Mouse (Mus musculus) liver, embryonic 15.5 days (tissue): Measurements from ENCODE around the gene Ccdc125. TPM values are rescaled to one million over a fixed set of nuclear protein-coding genes. Genes with fewer than 3 reads are reported as not detected.

Experiments used
- ATAC-seq: fragments of 200-750 bp; cut with Nextera tagmentation; 2 replicates; pipeline ENCODE4 v1.8.0; 2017; ENCODE audit warnings: moderate number of reproducible peaks, mild to moderate bottlenecking, moderate library complexity; ENCODE audit not compliant: insufficient read depth
- H3K27ac ChIP-seq: fragments of 300-500 bp; sonication (generic); replicated peaks from 2 replicates; pipeline ENCODE4 v1.5.1; 2015; ENCODE audit warnings: mild to moderate bottlenecking, inconsistent platforms
- H3K27me3 ChIP-seq: fragments of 300-500 bp; sonication (generic); 2 replicates; pipeline ENCODE4 v1.6.1; 2015; ENCODE audit warnings: mild to moderate bottlenecking, inconsistent platforms
- H3K36me3 ChIP-seq: fragments of 300-500 bp; sonication (generic); replicated peaks from 2 replicates; pipeline ENCODE4 v1.6.1; 2015; ENCODE audit warnings: moderate library complexity, mild to moderate bottlenecking, inconsistent platforms
- H3K4me1 ChIP-seq: fragments of 300-500 bp; sonication (generic); replicated peaks from 2 replicates; pipeline ENCODE4 v1.6.1; 2015; ENCODE audit warnings: inconsistent platforms
- H3K4me2 ChIP-seq: fragments of 300-500 bp; sonication (generic); 2 replicates; pipeline ENCODE4 v1.6.1; 2015; ENCODE audit warnings: moderate library complexity, mild to moderate bottlenecking, inconsistent platforms
- H3K4me3 ChIP-seq: fragments of 300-500 bp; sonication (generic); replicated peaks from 2 replicates; pipeline ENCODE4 v1.5.1; 2015; ENCODE audit warnings: mild to moderate bottlenecking, inconsistent platforms
- H3K9ac ChIP-seq: fragments of 300-500 bp; sonication (generic); 2 replicates; pipeline ENCODE4 v1.6.1; 2015; ENCODE audit warnings: moderate library complexity, mild to moderate bottlenecking, inconsistent platforms
- H3K9me3 ChIP-seq: fragments of 300-500 bp; sonication (generic); replicated peaks from 2 replicates; pipeline ENCODE4 v1.6.1; 2016; ENCODE audit warnings: inconsistent platforms
- WGBS: fragments of 180-500 bp; shearing (Covaris S2); methylation state at CpG from one replicate; pipeline ENCODE4 v1.1.7; 2015; ENCODE audit warnings: mixed read lengths; ENCODE audit not compliant: insufficient replicate concordance; 5-methylcytosine and 5-hydroxymethylcytosine counted together
- polyA plus RNA-seq: library from polyadenylated mRNA; unstranded; fragments of >200 nt; fragmentation: Nextera tagmentation; extraction: Ambion mirVana; gene quantifications from 2 replicates; pipeline ENCODE4 v1.2.1, GENCODE M21; 2015

Ccdc125 gene
- polyA plus RNA-seq = 5.1 and 6.2 TPM in 2 replicates

DNA sequence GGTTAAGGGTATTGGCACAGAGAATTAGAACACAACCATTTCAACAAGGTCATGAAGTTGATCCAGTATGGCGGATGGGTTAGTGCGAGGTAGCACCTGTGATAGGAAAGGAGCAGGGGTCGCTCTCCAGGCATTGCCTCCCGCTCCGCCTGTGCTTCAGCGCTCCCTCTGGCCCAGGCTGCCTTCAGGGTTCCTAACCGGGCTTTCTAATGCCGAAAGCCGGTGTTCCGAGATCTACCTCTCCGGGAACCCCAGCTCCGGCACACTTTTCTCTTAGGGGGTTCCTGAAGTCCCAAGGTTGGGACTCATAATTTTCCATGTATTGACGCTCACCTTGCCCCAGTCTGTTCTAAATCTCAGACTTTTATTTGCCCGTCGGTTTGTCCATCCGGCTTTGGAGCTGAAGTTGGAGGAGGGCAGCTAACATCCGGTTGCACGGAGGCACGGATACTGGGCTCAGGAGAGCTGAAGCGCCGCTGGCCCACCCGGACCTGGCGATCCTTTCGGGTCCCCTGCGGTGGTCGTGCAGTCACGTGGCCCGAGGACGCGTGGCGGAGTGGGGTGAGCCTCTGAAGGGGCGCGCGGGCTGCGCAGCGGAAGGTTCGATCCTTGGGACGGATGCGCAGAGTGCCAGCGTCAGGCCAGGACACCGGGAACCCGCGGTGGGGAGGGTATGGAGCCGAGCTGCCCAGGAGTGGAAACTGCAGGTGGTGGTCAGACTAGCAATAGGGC, at the start of gene Ccdc125:
TSS of gene Ccdc125 (plus strand) at position 427 of the 732 bp plus-strand sequence.
- peaks cover 12% of the 10 kb centered on the region for H3K36me3 ChIP-seq
- peak within 1 kb of the TSS; percentile 75 for H3K27ac ChIP-seq
- peaks cover 14% of the 10 kb centered on the region; the same call in 1 of the 2 replicates for H3K27me3 ChIP-seq
- H3K4me2 ChIP-seq = peak within 1 kb of the TSS; percentile 78
- H3K9me3 ChIP-seq = no peaks in the 10 kb centered on the region
- H3K4me3 ChIP-seq = peak within 1 kb of the TSS; percentile 63
- peak; percentile 32; the same call in 1 of the 2 replicates for ATAC-seq
- peaks cover 17% of the 10 kb centered on the region; the same call in 1 of the 2 replicates for H3K4me1 ChIP-seq
- peak within 1 kb of the TSS; percentile 52 for H3K9ac ChIP-seq
- WGBS = under 1% methylated on average over 44 of the region's 44 CpGs

DNA sequence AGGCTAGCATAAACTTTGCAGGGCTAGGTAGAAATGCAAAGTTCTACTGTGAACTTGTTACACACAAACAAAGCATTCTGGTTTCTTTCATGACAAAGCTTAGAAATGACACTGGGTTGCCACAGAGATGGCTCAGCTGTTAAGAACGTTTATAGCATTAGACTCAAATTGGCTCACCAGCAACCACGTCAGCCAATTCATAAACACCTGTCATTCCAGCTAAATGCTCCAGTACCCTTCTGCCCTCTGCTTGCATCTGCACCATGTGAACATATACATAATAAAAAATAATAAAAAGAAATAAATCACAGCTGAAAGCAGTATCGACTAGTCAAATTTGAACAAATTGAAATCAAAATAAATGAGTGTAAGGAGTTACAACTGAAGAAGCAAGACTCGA, 47.3 kb upstream of the Ccdc125 start:
- Histone ChIP-seq H3K4me1 (no peaks in the 10 kb centered on the region), H3K4me2 (no peak overlapping the region), H3K4me3 (no peak overlapping the region), H3K9me3 (no peaks in the 10 kb centered on the region), H3K9ac (no peak overlapping the region), H3K36me3 (peaks cover 75% of the 10 kb centered on the region), H3K27me3 (no peaks in the 10 kb centered on the region), H3K27ac (no peak overlapping the region)
- 71% methylated on average over 4 of the region's 4 CpGs for WGBS
- no peak for ATAC-seq

DNA sequence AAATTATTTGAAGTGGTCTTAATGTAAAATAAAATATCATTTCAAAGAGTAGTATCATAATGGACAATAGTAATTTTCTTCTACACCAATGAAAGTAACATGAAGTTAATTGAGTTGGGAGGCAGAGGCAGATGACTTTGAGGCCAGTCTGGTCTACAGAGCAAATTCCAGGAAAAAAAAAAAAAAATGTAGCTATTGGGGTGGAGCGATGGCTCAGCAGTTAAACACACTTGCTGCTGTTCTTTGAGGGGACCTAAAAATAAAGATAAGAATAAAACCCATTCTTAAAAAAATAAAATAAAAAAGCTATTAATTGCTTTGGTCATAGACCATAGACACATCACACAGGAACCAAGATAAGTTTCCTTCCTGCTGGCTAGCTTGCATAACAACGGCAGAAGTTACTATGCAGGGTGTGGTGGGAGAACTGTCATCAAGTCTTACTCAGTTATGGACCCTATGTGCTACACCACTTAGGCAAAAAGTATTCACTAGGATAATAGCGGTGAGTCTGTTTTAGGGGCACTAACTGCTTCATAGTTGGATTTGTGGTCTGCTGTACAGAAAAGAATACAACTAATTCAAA, 35.3 kb upstream of the Ccdc125 start:
- Histone ChIP-seq H3K9me3 (no peaks in the 10 kb centered on the region), H3K4me2 (no peak overlapping the region), H3K36me3 (peaks cover 77% of the 10 kb centered on the region), H3K27me3 (no peaks in the 10 kb centered on the region), H3K4me1 (no peaks in the 10 kb centered on the region), H3K9ac (no peak overlapping the region), H3K27ac (no peak overlapping the region), H3K4me3 (no peak overlapping the region)
- 46% methylated on average over 3 of the region's 3 CpGs for WGBS
- no peak for ATAC-seq

DNA sequence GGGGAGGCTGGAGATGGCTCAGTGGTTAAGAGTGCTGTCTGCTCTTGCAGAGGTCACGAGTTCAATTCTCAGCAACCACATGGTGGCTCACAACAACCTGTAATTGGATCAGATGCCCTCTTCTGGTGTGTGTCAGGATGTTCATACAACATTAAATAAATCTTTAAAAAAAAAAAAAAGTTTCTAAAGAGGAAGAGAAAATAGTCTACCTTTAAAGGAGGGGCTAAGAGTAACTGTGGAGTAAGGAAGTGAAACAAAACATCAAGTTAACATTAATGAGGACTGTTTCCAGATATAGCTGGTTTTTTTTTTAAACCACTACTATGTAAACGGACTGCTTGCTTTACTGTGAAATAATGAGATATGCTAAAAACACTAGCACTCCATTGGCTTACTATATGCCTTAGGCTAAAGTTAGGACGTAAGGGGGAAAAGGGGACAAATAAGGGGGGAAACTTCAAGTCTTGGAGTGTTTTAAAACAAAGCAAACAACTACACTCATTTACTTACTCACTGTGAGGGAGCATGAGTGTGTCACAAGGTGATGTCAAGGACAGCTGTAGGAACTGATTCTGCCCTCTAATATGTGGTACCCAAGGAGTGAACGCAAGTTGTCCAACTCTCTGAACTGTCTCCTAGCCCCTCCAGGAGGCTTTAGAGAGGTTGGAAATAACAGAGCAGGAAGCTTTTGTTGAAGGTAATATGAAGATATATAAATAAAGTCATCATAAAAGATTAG, 26.9 kb upstream of the Ccdc125 start:
- ATAC-seq = no peak
- Histone ChIP-seq H3K9ac (no peak overlapping the region), H3K4me3 (no peak overlapping the region), H3K27me3 (no peaks in the 10 kb centered on the region), H3K4me1 (no peaks in the 10 kb centered on the region), H3K4me2 (no peak overlapping the region), H3K36me3 (peaks cover 87% of the 10 kb centered on the region), H3K27ac (no peak overlapping the region), H3K9me3 (no peaks in the 10 kb centered on the region)
- WGBS = 72% methylated on average over 4 of the region's 4 CpGs

DNA sequence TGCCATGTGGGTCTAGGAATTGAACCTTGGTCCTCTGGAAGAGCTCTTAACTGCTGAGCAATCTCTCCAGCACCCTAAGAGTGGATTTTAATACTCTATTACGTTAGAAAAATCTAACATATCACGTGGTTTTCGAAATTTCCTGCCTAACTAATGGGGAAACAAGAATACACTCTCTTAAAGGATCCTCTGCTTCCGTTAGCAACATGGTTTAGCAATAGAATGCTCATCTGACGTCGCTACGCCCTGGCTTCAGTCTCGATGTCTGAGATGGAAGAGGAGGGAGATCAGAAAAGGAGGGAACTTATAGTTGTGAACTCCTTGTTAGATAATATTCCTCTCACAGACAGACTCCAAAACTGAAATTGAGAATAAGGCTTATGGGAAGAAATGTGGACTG, 21.3 kb upstream of the Ccdc125 start:
- H3K4me1 ChIP-seq = peaks cover 22% of the 10 kb centered on the region
- 77% methylated on average over 8 of the region's 8 CpGs for WGBS

DNA sequence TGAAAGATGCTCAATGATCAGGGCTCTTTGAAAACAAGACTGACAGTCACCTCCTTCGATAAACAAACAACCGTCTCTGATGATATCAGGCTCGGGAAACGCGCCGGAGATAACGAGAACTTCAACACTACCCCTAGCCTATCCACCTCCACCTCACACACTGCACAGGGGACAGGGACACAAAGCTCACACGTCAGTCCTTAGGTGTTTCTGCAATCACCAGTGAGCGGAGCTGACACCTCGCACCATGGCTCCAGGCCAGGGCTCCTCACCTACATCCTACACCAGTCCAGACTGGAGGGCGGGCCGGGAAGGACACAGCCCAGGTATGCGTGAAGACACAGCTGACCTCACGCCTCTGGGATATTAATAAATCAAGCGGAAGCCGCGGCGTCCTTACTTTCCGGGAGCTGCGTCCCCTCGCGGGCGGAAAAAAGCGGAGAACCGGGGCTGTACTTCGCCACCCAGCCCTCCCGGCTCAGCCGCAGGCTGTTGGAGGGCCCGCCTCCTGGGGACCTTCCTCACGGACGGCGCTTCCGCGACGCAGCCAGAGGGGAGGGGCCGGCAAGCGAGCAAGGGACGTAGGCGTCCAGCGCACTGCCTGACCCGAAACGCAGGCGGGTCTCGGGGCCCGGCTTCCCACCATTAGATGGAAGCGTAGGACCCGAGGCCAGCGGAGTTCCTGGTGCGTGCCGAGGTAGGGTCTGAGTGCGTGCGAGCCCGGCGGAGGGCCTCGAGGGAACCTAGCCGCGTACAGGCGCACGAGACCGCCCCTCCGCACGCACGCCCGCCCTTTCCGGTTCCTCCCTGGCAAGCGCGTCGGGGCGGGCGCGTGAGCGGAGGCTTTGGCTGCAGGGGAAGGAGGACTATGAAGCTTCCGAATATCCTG, 18.7 kb upstream of the Ccdc125 start, which contains the start of the genes Ak6 and Rad17:
TSS of gene Ak6 (plus strand) at position 430 of the 889 bp plus-strand sequence.
TSS of gene Rad17 (minus strand) at position 502 of the 889 bp plus-strand sequence.
- Histone ChIP-seq H3K4me3 (peak within 1 kb of the TSS; percentile 72), H3K27ac (peak within 1 kb of the TSS; percentile 88), H3K9ac (peak within 1 kb of the TSS; percentile 88), H3K4me1 (peaks cover 30% of the 10 kb centered on the region), H3K9me3 (no peaks in the 10 kb centered on the region), H3K27me3 (no peaks in the 10 kb centered on the region), H3K36me3 (peaks cover 40% of the 10 kb centered on the region), H3K4me2 (peak within 1 kb of the TSS; percentile 84)
- peak; percentile 97 for ATAC-seq
- WGBS = under 1% methylated on average over 72 of the region's 73 CpGs

More for the DNA sequence above, 21.3 kb upstream of the Ccdc125 start:
- no peaks in the 10 kb centered on the region for H3K9me3 ChIP-seq
- H3K36me3 ChIP-seq = peaks cover 49% of the 10 kb centered on the region
- H3K9ac ChIP-seq = no peak overlapping the region
- no peak overlapping the region for H3K4me3 ChIP-seq
- no peaks in the 10 kb centered on the region for H3K27me3 ChIP-seq
- H3K27ac ChIP-seq = no peak overlapping the region
- no peak overlapping the region; the same call in 1 of the 2 replicates for H3K4me2 ChIP-seq
- ATAC-seq = no peak

DNA sequence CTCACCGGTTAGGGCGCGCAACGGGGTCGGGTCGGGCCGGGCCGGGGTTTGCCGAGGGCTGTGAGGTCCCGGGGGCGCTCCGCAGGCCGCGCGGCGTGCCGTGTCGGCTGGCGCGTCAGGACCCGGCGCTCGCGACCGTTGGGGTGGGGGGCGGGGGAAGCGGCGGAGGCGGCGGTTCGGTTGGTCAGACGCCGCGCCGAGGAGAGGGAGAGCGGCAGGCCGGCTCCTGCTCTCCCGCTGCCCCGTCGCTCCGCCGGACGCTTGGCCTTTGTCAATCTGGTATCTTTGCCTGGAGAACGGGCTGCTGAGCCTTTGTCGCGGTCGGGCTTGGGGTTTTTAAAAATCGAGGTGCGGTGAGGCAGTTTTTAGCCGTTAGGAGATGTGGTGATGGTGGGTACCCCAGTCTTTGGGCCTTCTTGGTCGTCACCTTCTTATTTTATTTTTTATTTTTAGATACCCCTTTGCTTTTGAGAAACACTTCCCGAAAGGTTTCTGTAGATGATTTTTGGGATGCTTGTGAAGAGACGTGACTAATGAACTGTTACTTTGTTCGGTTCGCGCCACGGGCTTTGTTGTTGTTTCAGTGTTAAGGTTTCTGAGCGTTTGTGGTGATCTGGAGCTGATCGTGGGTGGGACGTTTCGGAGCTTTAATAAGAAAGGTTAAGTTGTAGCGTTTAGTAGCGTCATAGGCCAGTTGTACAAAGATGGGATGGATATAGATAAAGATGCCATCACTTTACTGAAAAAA, 17.9 kb upstream of the Ccdc125 start, which contains the start of gene Taf9:
TSS of gene Taf9 (plus strand) at position 141 of the 748 bp plus-strand sequence.
- Histone ChIP-seq H3K36me3 (peaks cover 38% of the 10 kb centered on the region), H3K27me3 (no peaks in the 10 kb centered on the region), H3K4me2 (peak within 1 kb of the TSS; percentile 84), H3K9me3 (no peaks in the 10 kb centered on the region), H3K27ac (peak within 1 kb of the TSS; percentile 88), H3K4me3 (peak within 1 kb of the TSS; percentile 72), H3K4me1 (peaks cover 30% of the 10 kb centered on the region), H3K9ac (peak within 1 kb of the TSS; percentile 88)
- under 1% methylated on average over 62 of the region's 63 CpGs for WGBS
- peak; percentile 64 for ATAC-seq

DNA sequence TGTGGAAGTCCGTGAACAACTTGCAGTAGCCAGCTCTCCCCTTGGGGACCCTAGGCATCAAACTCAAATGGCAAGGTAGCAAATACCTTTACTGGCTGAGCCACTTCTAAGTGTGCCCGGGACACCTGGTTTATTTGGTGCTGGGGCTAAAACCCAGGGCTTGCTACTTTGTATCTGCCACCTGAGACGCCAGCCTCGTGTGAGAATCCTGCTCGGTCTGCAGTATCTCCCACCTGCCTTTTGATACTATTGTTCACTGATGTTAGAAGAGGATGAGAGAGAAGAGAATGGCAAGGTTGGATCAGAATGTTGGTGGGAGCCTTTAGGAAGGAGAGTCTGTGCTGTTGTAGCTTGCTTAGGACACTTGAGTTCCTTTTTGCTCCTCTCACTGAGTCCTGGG, 11.4 kb upstream of the Ccdc125 start:
- Histone ChIP-seq H3K9me3 (no peaks in the 10 kb centered on the region), H3K36me3 (peaks cover 32% of the 10 kb centered on the region), H3K4me1 (peaks cover 9% of the 10 kb centered on the region), H3K4me3 (no peak overlapping the region), H3K4me2 (no peak overlapping the region), H3K27ac (no peak overlapping the region), H3K9ac (no peak overlapping the region), H3K27me3 (no peaks in the 10 kb centered on the region)
- 87% methylated on average over 5 of the region's 5 CpGs for WGBS
- ATAC-seq = no peak

DNA sequence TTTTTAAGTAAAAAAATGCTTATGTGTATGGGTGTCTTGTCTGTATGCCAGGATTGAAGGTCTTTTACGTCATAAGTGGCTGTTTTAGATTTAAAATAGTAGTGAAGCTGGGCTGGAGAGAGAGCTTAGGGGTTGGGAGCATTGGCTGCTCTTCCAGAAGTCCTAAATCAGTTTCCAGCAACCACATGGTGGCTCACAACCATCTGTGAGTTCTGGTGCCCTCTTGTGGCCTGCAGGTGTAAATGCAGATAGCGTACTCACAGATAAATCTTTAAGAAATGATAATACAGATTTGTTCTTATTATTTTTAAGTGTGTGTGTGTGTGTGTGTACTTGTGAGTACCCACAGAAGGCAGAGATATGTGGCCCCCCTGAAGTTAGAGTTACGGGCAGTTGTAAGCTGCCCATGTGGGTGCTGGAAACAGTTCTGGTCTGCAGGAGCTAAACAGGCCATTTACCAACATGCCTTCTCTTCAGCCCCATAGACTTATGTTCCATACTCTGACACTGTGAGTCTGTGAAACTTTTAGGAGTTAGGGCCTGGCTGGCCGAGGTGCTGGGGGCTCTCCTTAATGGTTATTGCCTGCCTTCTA, 9.6 kb upstream of the Ccdc125 start:
- Histone ChIP-seq H3K4me1 (no peaks in the 10 kb centered on the region), H3K4me3 (no peak overlapping the region), H3K9ac (no peak overlapping the region), H3K27ac (no peak overlapping the region), H3K9me3 (no peaks in the 10 kb centered on the region), H3K36me3 (peaks cover 30% of the 10 kb centered on the region), H3K4me2 (no peak overlapping the region), H3K27me3 (no peaks in the 10 kb centered on the region)
- no peak for ATAC-seq
- 32% methylated on average over 4 of the region's 4 CpGs for WGBS
